Mouse (Mus musculus) cerebellum, adult 9-11 months (tissue): ENCODE data around the gene Traf3ip2.

Experiments
- DNase-seq: peaks from one replicate; pipeline ENCODE4 v3.0.0; 2022

Traf3ip2 gene

DNA sequence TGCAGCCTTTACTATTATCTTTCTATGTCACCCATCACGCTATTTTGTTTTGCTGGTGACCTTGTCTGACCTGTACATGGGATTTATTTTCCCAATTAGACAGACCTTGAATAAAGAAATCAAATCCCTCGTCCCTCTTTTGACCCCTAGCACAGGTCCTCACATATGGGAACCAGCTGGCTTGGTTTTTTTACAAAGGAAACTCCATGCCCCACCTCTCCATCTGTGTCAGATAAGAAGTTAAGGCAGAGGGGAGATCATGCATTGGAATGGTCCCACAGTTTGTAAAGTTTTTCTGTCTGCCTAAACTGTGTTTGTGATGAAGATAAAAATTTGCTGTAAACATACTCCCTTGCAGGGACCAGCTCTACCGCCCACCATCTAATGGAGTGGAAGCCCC, 26.1 kb downstream of the Traf3ip2 start:
- no peak for DNase-seq

DNA sequence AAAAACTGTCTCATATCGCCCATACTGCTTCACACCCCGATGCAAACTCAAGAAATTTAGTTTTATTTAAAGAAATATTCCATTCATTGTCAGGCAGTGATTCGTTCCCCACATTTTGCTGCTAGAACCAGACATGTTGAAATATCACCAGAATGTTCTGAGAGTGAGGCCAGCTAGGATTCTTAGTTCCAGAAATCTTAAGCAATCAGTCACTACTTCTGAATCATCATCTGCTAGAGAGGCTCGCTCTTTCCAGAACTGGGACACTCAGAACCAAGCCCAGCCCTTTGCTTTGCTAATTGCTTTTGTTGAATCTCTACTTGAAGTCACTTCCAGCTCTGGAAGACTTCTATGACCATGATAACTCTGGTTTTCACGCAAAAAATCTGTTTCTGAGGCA, 27.0 kb downstream of the Traf3ip2 start:
- DNase-seq = no peak

DNA sequence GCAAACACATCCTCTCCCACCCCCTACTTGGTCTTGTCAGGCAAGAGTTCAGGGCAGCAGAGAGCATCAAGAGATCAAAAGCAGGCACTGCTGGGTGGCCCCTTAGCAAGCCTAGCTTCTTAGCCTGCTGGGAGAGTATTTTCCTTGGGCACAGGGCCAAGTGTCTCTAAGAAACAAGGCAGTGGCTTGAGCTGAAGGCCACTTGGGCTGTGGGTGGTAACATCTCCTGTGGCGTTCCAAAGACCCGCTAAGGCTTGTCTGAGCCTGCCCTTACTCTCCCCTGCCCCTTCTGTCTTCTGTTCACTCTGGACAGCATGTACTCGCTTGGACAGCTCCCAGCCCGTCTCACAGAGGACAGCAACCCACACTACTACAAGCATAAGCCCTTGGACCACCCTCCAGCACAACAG, 28.1 kb downstream of the Traf3ip2 start:
- peak; percentile 33 for DNase-seq

DNA sequence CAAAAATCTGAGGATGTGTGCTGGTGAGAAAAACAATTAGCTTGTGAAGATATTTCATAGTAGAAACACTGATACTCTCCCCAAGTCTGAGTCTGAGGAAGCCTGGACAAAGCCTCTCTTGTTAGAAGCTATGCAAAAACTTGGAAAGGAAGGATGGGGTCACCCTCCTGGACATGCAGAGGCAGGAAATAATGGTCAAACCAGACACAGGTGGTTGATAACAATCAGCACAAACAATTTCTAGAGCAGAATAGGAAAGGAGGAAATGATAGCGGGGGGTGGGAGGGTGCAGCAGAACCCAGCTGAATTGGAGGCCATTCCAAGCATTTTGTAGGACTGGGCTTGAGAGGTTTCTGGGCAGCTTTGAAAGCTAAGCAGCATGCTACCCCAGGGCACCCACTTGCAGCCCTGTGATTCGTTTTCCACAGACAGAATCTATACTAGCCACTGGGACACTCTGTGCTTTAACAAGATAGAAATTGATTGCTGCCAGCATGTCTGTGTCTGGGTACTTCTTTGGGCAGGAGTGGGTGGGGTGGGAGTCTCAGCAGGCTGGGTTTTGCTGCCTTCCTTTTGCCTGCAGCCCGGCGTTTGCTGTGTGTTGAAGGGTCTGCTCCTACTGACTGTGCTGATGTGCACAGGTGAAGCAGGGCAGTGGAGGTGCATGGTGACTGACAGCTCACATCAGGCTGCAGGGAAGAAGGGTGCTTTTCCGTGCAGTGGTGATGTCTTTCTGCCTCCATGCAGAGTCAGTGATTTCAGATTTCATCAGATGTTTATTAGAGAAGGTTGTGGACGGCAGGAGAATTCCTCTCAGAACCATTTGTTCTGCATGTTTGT, 33.3 kb downstream of the Traf3ip2 start:
- no peak for DNase-seq

DNA sequence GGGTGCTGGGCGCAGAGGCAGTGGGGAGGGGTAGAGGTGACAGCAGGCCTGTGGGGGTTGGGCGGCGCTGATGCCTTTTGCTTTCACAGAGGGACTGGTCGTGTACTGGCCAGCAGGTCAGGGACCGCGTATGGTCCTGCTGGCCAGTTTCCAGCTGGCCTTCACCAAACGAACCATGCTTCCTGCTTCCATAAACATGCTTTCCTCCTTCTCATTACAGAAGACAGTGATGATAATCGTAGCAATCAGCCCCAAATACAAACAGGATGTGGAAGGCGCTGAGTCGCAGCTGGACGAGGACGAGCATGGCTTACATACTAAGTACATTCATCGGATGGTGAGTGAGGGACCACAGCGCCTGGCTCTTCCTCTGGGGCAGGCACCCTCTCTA, 33.9 kb downstream of the Traf3ip2 start:
- DNase-seq = peak; percentile 84

DNA sequence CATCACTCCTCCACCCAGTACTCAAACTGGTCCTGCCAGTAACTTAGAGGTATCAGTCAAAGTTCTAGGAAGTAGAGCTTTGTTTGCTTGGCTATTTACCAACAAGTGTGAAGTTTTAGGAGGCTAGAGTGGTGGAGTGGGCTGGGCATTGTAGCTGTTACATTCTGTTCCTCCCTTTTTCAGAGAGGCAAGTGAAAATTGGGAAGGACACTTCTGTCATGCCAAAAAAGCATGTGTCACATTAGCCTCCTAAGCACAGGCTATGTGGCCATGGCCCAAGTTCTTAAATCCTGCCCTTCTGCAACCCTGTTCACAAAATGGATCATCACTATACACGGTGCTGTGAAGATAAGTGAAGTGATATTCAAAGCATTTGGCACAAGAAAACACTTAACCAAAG, 34.4 kb downstream of the Traf3ip2 start:
- peak; percentile 51 for DNase-seq

DNA sequence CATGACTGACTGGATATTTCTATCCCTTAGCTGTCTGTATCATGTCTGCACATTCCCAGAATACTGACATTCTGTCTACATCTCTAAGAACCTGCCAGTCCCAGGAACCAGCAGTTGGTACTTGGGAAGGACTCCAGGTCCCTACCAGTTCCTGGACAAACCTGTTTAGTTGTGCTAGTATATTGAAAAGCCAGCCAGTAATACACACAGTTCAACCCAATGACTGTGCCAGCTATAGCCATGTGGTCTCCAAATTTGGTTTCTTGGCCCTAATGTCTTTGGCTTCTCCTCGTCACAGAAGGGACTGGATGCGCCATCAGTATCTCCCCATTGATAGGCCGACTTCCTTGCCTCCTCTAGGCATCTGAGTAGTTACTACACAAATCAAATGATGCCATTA, 35.5 kb downstream of the Traf3ip2 start:
- peak; percentile 92 for DNase-seq

DNA sequence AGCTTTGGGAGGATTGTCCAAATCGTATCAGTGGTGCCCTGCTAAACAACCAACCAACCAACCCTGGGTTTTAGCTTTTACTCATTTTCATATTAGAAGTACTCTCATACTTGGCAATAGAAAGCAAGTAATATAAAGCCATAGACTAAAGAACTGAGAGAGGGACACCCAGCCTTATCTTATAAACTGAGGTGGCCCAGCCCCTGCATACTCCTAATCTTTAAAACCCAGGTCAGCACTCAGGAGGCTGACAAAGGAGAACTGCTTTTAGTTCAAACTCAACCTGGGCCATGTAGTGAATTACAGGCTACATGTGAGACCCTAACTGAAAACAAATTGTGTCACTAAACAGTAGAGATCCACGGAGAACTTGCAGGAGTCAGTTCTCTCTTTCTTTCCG, 36.8 kb downstream of the Traf3ip2 start:
- no peak for DNase-seq

- no peak for DNase-seq
Measured at GRCm38 (mm10) chr10:39650316-39650715, 37.6 kb downstream of the Traf3ip2 start.

DNA sequence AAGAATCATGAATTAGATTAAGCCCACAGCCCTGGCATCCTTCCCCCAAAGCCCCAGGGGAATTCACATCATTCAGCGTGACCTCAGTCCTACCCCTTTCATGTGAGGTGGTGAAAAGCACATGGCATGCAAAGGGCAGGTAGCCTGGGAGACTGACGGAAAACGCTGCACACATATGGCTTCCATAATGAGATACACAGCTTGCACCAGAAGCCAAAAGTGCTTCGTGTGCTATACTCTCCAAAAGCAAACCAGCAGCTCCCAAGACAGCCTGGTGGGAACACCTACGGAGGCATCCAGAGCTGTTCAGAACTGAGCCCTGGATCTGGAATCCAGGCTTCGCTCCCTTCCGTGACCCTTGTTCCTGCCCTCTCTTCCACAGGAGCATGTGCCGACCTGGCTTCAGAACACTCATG, 41.3 kb downstream of the Traf3ip2 start:
- no peak for DNase-seq

GRCm38 (mm10) chr10:39658901-39659410, 46.2 kb downstream of the Traf3ip2 start:
- DNase-seq = no peak

- DNase-seq = peak; percentile 77
Measured at GRCm38 (mm10) chr10:39659411-39660268, 46.9 kb downstream of the Traf3ip2 start.

GRCm38 (mm10) chr10:39660269-39660655, 47.5 kb downstream of the Traf3ip2 start:
- DNase-seq = no peak

DNA sequence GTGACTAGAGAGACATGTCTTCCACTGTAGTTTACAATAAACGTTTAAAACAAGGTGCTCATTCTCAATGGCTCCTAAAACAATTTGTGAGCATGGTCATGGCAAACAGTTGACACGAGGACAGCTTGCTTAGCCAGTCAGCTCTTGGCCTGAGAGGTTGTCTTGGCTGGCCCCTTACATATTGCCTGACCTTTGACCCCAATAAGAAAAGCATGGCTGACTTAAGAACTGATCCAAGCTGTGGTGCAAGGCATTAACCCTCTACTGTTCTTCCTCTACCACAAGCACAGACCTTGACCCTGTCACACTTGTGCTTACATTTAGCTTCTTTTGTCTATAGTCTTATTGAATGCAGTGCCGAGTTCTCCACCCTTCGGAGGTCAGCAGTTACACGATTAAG, 48.0 kb downstream of the Traf3ip2 start:
- no peak for DNase-seq

DNA sequence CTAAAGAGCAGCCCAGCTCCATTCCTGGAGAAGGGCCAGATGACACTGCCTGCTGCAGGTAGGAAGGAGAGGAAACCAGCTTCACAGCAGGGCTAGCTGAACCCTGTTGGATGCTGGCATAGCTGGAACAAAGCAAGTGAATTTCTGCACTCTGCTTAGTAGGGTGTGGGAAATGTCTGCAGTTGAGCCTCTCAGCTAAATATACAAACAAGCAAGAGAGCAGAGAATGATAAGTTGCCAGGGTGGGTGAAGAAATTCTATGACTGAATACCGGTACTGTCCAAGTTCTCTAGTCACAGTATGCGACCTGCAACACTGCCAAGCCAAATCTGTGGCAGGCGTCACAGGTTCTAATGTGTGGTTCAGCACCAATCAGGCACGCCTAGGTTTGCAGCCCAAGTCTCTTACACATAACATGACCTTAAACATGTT, 52.4 kb downstream of the Traf3ip2 start:
- peak; percentile 63 for DNase-seq

GRCm38 (mm10) chr10:39666027-39666426, 53.3 kb downstream of the Traf3ip2 start:
- no peak for DNase-seq

DNA sequence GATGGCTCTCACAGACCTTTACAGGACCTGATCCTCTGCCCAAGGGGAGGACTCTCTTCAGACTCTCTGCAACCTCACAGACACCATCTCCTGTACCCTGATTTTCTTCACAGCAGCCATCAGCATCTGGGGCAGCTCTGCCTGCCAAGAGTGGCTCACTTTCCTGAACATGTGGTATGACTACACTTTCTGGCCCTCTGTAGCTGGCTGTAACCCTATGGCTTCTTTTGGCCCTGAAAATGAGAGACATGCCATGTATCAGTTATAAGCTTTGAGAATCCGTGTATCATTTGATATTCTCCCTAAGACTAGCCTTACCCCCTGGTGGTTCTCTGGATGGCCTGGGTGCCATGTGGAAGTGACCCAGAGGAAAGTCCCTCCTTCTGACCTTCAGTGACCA, 58.7 kb downstream of the Traf3ip2 start:
- no peak for DNase-seq

DNA sequence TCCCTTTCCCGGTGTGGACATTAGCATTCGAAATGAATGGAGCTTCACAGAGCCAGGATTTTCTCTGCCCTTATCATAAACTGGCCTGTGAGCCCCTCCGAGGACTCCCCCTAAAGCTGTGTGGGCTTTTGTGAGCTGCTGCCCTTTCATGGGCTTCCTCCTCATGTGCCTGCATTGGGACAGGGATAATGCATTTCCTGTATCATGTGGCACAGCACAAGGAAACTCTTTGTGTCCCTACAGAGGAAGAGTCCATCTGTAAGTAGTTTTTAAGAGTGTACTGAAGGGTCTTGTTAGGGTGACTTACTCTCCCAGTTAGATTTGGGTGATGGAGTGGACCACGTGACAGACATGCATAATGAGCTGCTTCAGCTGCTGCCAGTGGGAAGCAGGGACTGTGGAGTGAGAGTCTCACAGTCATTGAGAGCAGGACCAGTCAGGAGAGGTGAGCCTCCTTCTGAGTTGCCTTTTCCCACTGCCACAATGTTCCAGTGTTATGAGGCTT, 59.9 kb downstream of the Traf3ip2 start:
- DNase-seq = no peak

GRCm38 (mm10) chr10:39674106-39674505, 61.4 kb downstream of the Traf3ip2 start:
- no peak for DNase-seq

DNA sequence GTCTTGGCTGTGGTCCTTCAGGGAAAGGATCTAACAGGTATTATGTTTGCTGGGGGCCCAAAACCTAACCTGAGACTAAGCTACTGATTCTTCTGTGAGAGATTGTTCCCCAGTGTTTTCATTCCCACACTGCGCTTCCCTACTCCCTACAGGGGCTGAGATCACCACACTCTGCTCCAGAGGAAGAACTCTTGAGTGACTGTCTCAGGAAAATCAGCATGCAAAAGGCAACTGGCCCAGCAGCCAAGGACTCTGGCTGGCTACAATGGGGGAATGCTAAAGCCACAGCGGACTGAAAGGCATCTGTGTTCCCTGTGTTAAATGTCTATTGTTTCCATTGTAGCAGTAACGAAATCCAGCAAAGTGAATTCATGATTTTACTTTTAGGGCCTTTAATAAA, 62.0 kb downstream of the Traf3ip2 start:
- DNase-seq = no peak

DNA sequence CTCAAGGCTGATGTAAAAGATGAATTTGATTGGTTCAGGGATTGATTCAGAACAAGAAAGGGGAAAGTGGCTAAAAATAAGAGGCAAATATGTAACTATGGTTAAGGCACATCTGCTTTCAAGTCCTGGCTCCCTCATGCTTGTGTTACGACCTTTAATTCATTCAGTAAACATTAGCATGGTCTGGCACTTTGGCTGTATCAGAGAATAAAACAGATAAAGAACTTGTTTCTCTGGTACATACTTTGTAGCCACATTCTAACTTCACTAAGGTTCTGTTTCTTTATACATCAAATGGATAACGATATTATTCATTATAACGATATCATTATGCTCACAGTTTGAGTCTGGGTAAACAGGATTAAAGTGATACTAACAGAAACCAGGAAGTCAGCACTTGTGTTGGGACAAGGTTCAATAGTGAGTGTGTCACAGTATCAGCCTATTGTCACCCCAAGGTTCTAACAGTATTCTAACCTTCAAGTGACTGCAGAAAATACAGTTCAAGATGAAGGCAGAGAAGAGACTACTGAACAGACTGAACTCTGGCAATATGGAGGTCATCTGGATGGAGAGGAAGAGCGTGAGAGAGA, 65.6 kb downstream of the Traf3ip2 start:
- DNase-seq = no peak

DNA sequence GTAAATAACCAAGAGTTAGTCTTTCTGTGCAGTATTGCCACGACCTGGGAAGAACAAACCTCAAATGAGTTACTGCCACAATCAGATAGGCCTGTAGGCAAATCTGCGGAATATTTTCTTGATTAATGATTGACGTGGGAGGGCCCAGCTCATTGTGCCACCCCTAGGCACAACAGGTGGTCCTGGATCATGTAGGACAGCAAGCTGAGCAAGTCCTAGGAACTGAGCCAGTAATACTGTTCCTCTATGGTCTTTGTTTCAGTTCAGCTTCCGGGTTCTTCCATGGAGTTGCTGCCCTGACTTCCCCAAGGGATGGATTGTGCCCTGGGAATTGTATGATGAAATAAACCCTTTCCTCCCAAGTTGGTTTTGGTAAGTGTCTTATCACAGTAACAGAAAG, 68.3 kb downstream of the Traf3ip2 start:
- DNase-seq = no peak

- no peak for DNase-seq
Measured at GRCm38 (mm10) chr10:39682556-39682955, 69.8 kb downstream of the Traf3ip2 start.
